Mouse (Mus musculus) hindbrain, embryonic 11.5 days (tissue): ENCODE measurements around the gene Ptprt. TPM values are rescaled to one million over a fixed set of nuclear protein-coding genes. Genes with fewer than 3 reads are reported as not detected.

Source experiments
- ATAC-seq: fragments of 200-750 bp; cut with Nextera tagmentation; 2 replicates; pipeline ENCODE4 v1.8.0; 2017; ENCODE audit warnings: mild to moderate bottlenecking, moderate TSS enrichment, moderate library complexity; ENCODE audit not compliant: low FRiP score
- DNase-seq: peaks from one replicate; pipeline ENCODE4 v3.0.0-alpha.2; 2015; ENCODE audit warnings: low spot score
- H3K27ac ChIP-seq: fragments of 300-500 bp; sonication (generic); 2 replicates; pipeline ENCODE4 v1.5.1; 2014; ENCODE audit warnings: mild to moderate bottlenecking, low read depth, low read length
- H3K27me3 ChIP-seq: fragments of 300-500 bp; sonication (generic); 2 replicates; pipeline ENCODE4 v1.6.1; 2014; ENCODE audit warnings: mild to moderate bottlenecking, low read length, moderate library complexity, mixed read lengths; ENCODE audit not compliant: control insufficient read depth, insufficient read depth
- H3K36me3 ChIP-seq: fragments of 300-500 bp; sonication (generic); 2 replicates; pipeline ENCODE4 v1.6.1; 2014; ENCODE audit warnings: mild to moderate bottlenecking, low read length, moderate library complexity, mixed read lengths; ENCODE audit not compliant: control insufficient read depth, insufficient read depth
- H3K4me1 ChIP-seq: fragments of 300-500 bp; sonication (generic); replicated peaks from 2 replicates; pipeline ENCODE4 v1.6.1; 2014; ENCODE audit warnings: low read length, mixed read lengths; ENCODE audit not compliant: control insufficient read depth, insufficient read depth
- H3K4me2 ChIP-seq: fragments of 300-500 bp; sonication (generic); replicated peaks from 2 replicates; pipeline ENCODE4 v1.6.1; 2014; ENCODE audit warnings: mild to moderate bottlenecking, low read depth, low read length
- H3K4me3 ChIP-seq: fragments of 300-500 bp; sonication (generic); 2 replicates; pipeline ENCODE4 v1.5.1; 2014; ENCODE audit warnings: low read depth, low read length
- H3K9ac ChIP-seq: fragments of 300-500 bp; sonication (generic); 2 replicates; pipeline ENCODE4 v1.6.1; 2014; ENCODE audit warnings: low read depth, low read length
- H3K9me3 ChIP-seq: fragments of 300-500 bp; sonication (generic); 2 replicates; pipeline ENCODE4 v1.6.1; 2016; ENCODE audit warnings: low read length; ENCODE audit not compliant: control insufficient read depth
- WGBS: fragments of 180-500 bp; shearing (Covaris S2); extraction: QIAGEN DNeasy Blood & Tissue Kit; methylation state at CpG from one replicate; pipeline ENCODE4 v1.1.7; 2014; 5-methylcytosine and 5-hydroxymethylcytosine counted together
- polyA plus RNA-seq: library from polyadenylated mRNA; unstranded; fragments of >200 nt; fragmentation: Nextera tagmentation; extraction: Ambion mirVana; gene quantifications from 2 replicates; pipeline ENCODE4 v1.2.1, GENCODE M21; 2014

The Ptprt gene
- polyA plus RNA-seq, 1 experiment from 2014 or later, result 1.3 TPM

DNA sequence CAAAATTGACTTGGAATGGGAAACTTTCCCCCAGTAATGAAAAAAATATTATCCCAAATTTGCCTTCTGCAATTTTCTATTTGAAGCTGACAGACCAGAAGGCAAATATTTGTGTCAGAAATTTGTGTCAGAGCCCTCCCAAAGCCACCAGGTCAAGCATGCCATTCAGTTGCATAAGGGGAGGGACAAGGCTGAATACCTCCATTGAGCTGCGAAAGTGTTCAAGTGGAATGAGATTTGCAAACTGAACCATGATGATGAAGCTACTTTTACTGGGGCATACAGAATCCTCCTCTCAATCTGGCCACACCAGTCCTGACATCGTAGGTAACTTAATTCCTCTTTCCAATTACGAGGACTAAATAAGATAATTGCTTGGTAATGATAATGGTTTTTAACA, 780.0 kb downstream of the Ptprt start:
- Histone ChIP-seq H3K27me3 (no peaks in the 10 kb centered on the region), H3K9me3 (no peaks in the 10 kb centered on the region), H3K4me2 (no peak overlapping the region), H3K4me1 (no peaks in the 10 kb centered on the region), H3K36me3 (no peaks in the 10 kb centered on the region), H3K27ac (no peak overlapping the region), H3K4me3 (no peak overlapping the region), H3K9ac (no peak overlapping the region)
- 77% methylated on average over 3 of the region's 3 CpGs for WGBS
- ATAC-seq (no peak), DNase-seq (no peak)

DNA sequence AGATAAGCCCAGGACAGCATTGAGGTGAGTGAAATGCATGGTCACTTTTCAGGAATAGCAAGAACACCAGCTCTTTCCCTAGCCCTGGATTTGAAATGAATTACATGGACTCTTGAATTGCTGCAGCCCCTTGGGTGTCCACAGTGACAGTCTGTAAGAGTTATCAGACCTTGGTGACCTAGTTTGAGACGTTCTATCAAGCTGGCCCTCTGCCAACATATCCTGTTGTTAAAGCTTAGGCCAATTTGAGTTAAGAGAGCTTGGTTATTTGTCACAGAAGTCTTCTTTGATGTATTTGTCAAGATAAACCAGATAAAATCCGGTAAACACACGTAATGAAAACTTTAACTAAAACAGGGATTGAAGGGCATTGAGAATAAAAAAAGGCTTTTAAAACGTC, 795.7 kb downstream of the Ptprt start:
- H3K9me3 ChIP-seq, result no peaks in the 10 kb centered on the region

DNA sequence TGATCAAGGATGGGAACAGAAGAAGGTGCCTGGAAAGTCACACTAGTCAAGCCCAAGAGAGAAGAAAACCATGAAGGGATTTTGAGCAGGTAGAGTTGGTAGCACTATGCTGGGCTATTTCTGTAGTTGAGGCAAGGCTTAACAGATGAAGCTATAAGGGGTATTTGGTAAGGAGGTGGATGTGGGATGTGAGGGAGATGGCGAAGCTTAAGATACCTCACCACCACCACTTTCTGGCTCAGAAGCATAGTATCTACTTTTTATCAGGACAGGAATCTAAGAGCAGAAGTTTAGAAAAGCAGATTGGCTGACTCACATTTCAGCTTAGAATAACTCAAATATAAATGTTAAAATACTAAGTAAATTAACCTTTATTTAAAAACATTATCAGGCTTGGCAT, 802.1 kb downstream of the Ptprt start:
- DNase-seq, result no peak
- Histone ChIP-seq H3K4me3 (no peak overlapping the region), H3K4me1 (no peaks in the 10 kb centered on the region), H3K36me3 (no peaks in the 10 kb centered on the region), H3K9me3 (no peaks in the 10 kb centered on the region), H3K9ac (no peak overlapping the region), H3K4me2 (no peak overlapping the region), H3K27me3 (no peaks in the 10 kb centered on the region), H3K27ac (no peak overlapping the region)
- WGBS, result 83% methylated on average over 1 of the region's 1 CpGs
- no peak for ATAC-seq

More for the DNA sequence above, 795.7 kb downstream of the Ptprt start:
- Histone ChIP-seq H3K4me2 (no peak overlapping the region), H3K4me3 (no peak overlapping the region), H3K36me3 (no peaks in the 10 kb centered on the region), H3K9ac (no peak overlapping the region), H3K4me1 (no peaks in the 10 kb centered on the region), H3K27me3 (no peaks in the 10 kb centered on the region), H3K27ac (no peak overlapping the region)
- DNase-seq (no peak), ATAC-seq (no peak)
- 78% methylated on average over 4 of the region's 4 CpGs for WGBS

DNA sequence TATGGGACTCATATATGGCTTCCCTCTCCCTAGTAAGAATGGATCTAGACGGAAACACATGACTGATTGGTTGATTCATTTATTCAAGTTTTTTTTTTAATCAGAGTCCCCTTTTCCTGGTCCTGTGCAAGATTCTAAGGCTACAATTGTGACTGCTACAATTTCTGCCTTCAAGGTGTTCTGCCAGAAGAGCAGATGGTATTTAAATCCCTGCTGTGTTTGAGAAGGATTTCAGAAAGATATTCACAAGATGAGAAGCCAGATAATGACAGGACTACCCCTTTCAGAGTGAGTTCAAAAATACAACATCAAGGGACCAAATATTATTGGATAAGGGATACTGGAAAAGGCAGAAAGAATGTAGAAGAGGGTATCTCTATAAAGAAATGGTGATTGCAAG, 802.6 kb downstream of the Ptprt start:
- DNase-seq, result no peak
- H3K27ac ChIP-seq, result no peak overlapping the region
- H3K9ac ChIP-seq, result no peak overlapping the region
- 76% methylated on average over 1 of the region's 1 CpGs for WGBS
- H3K27me3 ChIP-seq, result no peaks in the 10 kb centered on the region
- no peak for ATAC-seq
- H3K4me3 ChIP-seq, result no peak overlapping the region
- no peaks in the 10 kb centered on the region for H3K4me1 ChIP-seq
- no peaks in the 10 kb centered on the region for H3K9me3 ChIP-seq
- H3K36me3 ChIP-seq, result no peaks in the 10 kb centered on the region
- no peak overlapping the region for H3K4me2 ChIP-seq

DNA sequence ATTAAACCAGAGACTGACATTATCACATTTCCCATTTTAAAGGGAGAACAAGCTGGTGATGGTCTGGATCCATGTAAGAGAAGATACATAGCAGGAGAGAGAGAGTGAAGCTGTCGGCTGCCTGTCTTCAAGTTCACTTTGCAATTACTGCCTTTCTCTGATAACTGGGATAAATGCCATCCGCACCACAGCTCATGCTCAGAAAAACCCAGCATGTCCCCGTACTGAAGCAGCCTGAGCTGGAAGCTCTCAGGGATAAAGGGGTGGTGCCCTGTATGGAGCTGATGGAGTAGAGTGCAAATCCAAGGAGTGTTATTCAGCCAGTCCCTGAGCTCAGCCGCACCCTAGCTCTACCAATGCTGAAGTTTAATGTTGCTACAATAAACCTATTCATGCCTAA, 825.9 kb downstream of the Ptprt start:
- no peak overlapping the region for H3K4me3 ChIP-seq
- H3K9ac ChIP-seq, result no peak overlapping the region
- WGBS, result 89% methylated on average over 4 of the region's 4 CpGs
- H3K4me2 ChIP-seq, result no peak overlapping the region
- no peaks in the 10 kb centered on the region for H3K27me3 ChIP-seq
- H3K27ac ChIP-seq, result no peak overlapping the region
- ATAC-seq (no peak), DNase-seq (no peak)
- H3K36me3 ChIP-seq, result no peaks in the 10 kb centered on the region
- H3K4me1 ChIP-seq, result no peaks in the 10 kb centered on the region
- no peaks in the 10 kb centered on the region for H3K9me3 ChIP-seq

DNA sequence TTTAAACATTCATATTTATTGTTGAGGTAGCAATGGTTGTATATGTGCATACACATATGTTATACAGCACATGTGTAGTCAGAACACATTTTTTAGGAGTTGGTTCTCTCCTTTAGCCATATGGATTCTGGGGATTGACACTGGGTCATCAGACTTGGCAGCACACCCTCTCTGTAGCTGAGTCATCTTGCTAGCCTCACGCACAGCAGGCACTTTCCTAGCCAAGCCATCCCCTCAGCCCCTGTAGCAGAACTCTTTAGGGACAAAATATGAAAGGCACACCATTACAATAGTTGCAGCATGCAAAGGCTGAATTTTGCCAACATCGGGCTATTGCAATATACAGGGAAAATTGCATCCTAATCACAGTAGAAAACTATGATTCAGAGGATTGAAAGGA, 827.1 kb downstream of the Ptprt start:
- WGBS, result 73% methylated on average over 2 of the region's 2 CpGs
- Histone ChIP-seq H3K27ac (no peak overlapping the region), H3K4me2 (no peak overlapping the region), H3K4me3 (no peak overlapping the region), H3K9me3 (no peaks in the 10 kb centered on the region), H3K9ac (no peak overlapping the region), H3K36me3 (no peaks in the 10 kb centered on the region), H3K27me3 (no peaks in the 10 kb centered on the region), H3K4me1 (no peaks in the 10 kb centered on the region)
- DNase-seq, result no peak
- ATAC-seq, result no peak

DNA sequence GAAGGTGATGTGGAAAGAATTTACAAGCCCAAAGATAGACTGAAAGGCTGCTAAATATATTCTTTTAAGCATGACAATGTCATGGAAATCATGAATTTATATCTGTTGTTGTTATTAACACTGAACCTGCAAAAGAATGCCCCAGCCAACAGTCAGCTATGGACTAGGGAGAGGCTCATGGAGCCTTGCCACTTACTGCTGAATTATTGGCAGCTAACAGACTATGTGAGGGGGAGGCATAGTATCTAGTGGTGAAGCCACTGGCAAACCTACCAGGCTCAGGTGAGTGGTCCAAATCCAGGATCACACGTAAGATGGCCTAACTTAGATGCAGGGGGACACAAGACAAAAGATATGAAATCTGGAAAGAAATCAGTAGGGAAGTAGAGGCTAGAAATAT, 847.6 kb downstream of the Ptprt start:
- no peak overlapping the region for H3K9ac ChIP-seq
- H3K36me3 ChIP-seq, result no peaks in the 10 kb centered on the region
- no peaks in the 10 kb centered on the region for H3K9me3 ChIP-seq
- ATAC-seq (no peak), DNase-seq (no peak)
- no peak overlapping the region for H3K27ac ChIP-seq
- no peak overlapping the region for H3K4me3 ChIP-seq
- H3K27me3 ChIP-seq, result no peaks in the 10 kb centered on the region
- H3K4me1 ChIP-seq, result no peaks in the 10 kb centered on the region
- H3K4me2 ChIP-seq, result no peak overlapping the region
- 81% methylated on average over 1 of the region's 1 CpGs for WGBS

DNA sequence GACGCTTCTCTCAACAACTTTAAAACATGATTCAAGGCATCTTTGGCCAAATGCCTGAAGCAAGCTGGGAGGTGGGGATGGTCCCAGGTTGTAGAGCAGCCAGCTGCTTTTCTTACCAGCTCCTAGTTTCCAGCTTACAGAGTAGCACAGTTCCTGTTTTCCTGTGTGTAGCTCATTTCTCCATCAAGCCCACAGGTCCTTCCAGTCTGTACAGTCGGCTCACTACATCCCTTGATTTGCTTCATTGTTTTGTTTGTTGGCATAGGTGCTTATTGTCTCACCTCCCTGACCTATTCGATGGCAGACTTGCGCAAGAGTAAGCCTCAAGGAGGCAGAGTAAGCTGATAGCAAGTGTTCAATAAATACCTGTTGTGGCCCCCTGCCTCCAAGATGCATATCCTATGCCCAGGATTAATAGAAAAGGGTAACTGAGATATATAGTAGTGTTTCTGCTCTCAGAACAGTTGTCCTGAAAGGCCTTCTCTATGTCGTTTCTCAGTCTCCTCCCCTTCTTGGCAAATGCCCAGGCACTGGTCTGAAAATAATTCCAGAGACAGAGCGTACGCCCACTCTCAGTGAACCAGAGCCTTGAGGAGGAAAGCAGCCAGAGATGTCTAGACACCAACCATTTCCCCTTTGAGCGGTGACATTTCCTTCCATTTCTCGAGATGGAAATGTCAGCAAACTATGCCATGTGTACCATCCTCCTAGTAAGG, 852.7 kb downstream of the Ptprt start:
- Histone ChIP-seq H3K27ac (no peak overlapping the region), H3K27me3 (no peaks in the 10 kb centered on the region), H3K4me3 (no peak overlapping the region), H3K4me1 (no peaks in the 10 kb centered on the region), H3K4me2 (no peak overlapping the region), H3K9me3 (no peaks in the 10 kb centered on the region), H3K36me3 (no peaks in the 10 kb centered on the region), H3K9ac (no peak overlapping the region)
- ATAC-seq, result no peak
- DNase-seq, result no peak
- 83% methylated on average over 9 of the region's 9 CpGs for WGBS

DNA sequence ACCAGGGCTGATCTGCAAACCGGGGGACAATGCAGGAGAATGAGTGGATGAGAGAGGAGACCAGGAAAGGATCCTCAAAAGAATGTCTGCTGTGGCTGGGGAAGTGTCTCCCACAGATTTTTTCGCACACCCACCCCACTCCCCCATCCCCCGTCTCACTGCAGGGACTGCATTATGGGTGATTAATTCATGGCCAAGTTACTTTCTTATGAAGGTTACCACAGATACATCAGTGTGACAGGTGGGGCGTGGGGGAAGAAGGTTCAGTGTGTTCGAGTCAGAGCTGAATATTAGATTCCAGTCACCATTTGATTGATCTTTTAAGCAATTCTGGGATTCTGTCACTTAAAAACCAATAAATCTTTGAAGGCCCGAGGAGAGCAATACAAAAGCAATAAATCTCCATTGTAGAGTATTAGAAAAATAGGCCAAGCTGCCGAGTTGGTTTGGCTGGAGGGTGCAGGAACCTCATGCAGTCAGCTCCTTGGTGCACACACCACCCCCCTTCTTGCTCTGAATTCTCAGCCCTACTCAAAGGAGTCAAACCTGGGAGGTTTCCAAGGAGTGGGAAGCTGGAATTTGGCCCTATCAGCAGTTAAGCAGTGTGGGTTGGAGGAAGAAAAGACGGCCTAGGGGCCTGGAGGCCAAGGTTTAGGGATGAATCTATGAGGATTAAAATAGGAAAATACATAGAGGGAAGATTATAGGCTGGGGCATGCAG, 854.5 kb downstream of the Ptprt start:
- Histone ChIP-seq H3K4me2 (no peak overlapping the region), H3K9ac (no peak overlapping the region), H3K27me3 (no peaks in the 10 kb centered on the region), H3K4me3 (no peak overlapping the region), H3K36me3 (no peaks in the 10 kb centered on the region), H3K4me1 (no peaks in the 10 kb centered on the region), H3K27ac (no peak overlapping the region), H3K9me3 (no peaks in the 10 kb centered on the region)
- peak; percentile 63 for ATAC-seq
- 44% methylated on average over 8 of the region's 8 CpGs for WGBS
- DNase-seq, result peak; percentile 10
